18 mouse cellular contexts compared by ENCODE assay signal in genomic region chr13:52026291-52026690, GRCm38 (mm10).
DNase-seq lines count a peak whose midpoint lies in the region; ATAC-seq and TF ChIP-seq lines count a peak whose summit lies in the region.
"Had no signal": no experiment of that assay in that cellular context is flagged by ENCODE, and none has a peak within 500 bp of the region (broad histone marks: within the 10 kb centered on the region; RNA-seq: fewer than 3 reads in every experiment).

No protein-coding gene starts in this region.

- no peak for TF ChIP-seq POLR2A in cerebellum, adult 2 months (IDR thresholded peaks at IDR 0.05; ENCODE audit: borderline replicate concordance, insufficient read depth, low read length)

- 62% methylated on average over 7 of the region's 7 CpGs for WGBS in cerebellum, adult 2 months

- H3K27ac ChIP-seq in cerebellum, adult 2 months (ENCODE audit: insufficient read depth, low read length), result no peak overlapping the region
- H3K27ac ChIP-seq: forebrain, embryonic 12.5 days; midbrain, embryonic 12.5 days; stomach, embryonic 15.5 days had no signal

- peaks cover 7% of the 10 kb centered on the region for H3K4me1 ChIP-seq in cerebellum, adult 2 months (ENCODE audit: control insufficient read depth, insufficient read depth, low read length)

- no peak for TF ChIP-seq CTCF in cerebellum, adult 2 months (IDR thresholded peaks at IDR 0.05; ENCODE audit: borderline replicate concordance, insufficient read depth, low read depth, low read length)

- no peak overlapping the region for H3K4me3 ChIP-seq in cerebellum, adult 2 months (replicated peaks; ENCODE audit: insufficient read depth, low read depth, low read length)
- H3K4me3 ChIP-seq: embryonic facial prominence, embryonic 15.5 days; forebrain, embryonic 12.5 days; hindbrain, embryonic 15.5 days; limb, embryonic 12.5 days; midbrain, embryonic 12.5 days; stomach, embryonic 15.5 days had no signal

- H3K27me3 ChIP-seq in cerebellum, adult 2 months (ENCODE audit: control insufficient read depth, insufficient read depth, low read length), result no peaks in the 10 kb centered on the region
- H3K27me3 ChIP-seq: embryonic facial prominence, embryonic 15.5 days; hindbrain, embryonic 15.5 days; stomach, embryonic 15.5 days had no signal

- DNase-seq in 3134 (ENCODE audit: extremely low read depth, insufficient read length, low spot score), result peak; percentile 51
- peak; percentile 77 for DNase-seq in CD4-positive helper T cell, adult 2 months (ENCODE audit: low read depth, low spot score)
- peak; percentile 27 to 57 for DNase-seq in thymus, adult 18-20 months
- no peak for DNase-seq in cerebellum, adult 2 months
- DNase-seq in cerebellum, adult 11-12 months, result no peak
- DNase-seq in lung, postnatal 4 days, result no peak
- DNase-seq in c-Kit-positive CD71-positive TER-119-positive erythroid progenitor cells, embryonic 14.5 days (ENCODE audit: low spot score), result no peak
- DNase-seq: cerebellum, adult 8-10 months; heart, adult 18-20 months; lung, postnatal 14 days; right cerebral cortex, postnatal 14 days had no signal

- peak; percentile 78 for ATAC-seq in inflammation-experienced regulatory T-cells, adult 6 months

Comparison
In these comparisons a context has a peak if more than half of its experiments do, and no peak if none do; other contexts are left out.
1. DNase-seq: peak in 3134 (single experiment), CD4-positive helper T cell, adult 2 months (single experiment) and thymus, adult 18-20 months (2 of 2); none in cerebellum, adult 2 months (0 of 2), cerebellum, adult 11-12 months (single experiment), lung, postnatal 4 days (0 of 2) and c-Kit-positive CD71-positive TER-119-positive erythroid progenitor cells, embryonic 14.5 days (single experiment).